Mouse (Mus musculus) kidney, embryonic 14.5 days (tissue): ENCODE data around the gene Sept7. TPM values are rescaled to one million over a fixed set of nuclear protein-coding genes. Genes with fewer than 3 reads are reported as not detected.
"Not testable (repeated sequence)": the region's sequence is repeated elsewhere in the genome, so short reads cannot be mapped to it uniquely, and the experiment has no call there.

Source experiments
- ATAC-seq: fragments of 200-750 bp; cut with Nextera tagmentation; 2 replicates; pipeline ENCODE4 v1.8.0; 2017; ENCODE audit warnings: moderate number of reproducible peaks, mild to moderate bottlenecking, moderate TSS enrichment, moderate library complexity; ENCODE audit not compliant: low FRiP score, low TSS enrichment
- H3K27ac ChIP-seq: fragments of 300-500 bp; sonication (generic); 2 replicates; pipeline ENCODE4 v1.5.1; 2014; ENCODE audit warnings: low read depth, mild to moderate bottlenecking, low read length, moderate library complexity, mixed read lengths
- H3K27me3 ChIP-seq: fragments of 300-500 bp; sonication (generic); 2 replicates; pipeline ENCODE4 v1.6.1; 2014; ENCODE audit warnings: mild to moderate bottlenecking, low read length; ENCODE audit not compliant: control insufficient read depth, insufficient read depth
- H3K36me3 ChIP-seq: fragments of 300-500 bp; sonication (generic); 2 replicates; pipeline ENCODE4 v1.6.1; 2014; ENCODE audit warnings: low read length, mixed read lengths; ENCODE audit not compliant: control insufficient read depth, insufficient read depth
- H3K4me1 ChIP-seq: fragments of 300-500 bp; sonication (generic); 2 replicates; pipeline ENCODE4 v1.6.1; 2014; ENCODE audit warnings: low read length, mixed read lengths; ENCODE audit not compliant: control insufficient read depth, insufficient read depth
- H3K4me2 ChIP-seq: fragments of 300-500 bp; sonication (generic); replicated peaks from 2 replicates; pipeline ENCODE4 v1.6.1; 2014; ENCODE audit warnings: low read depth, mild to moderate bottlenecking, low read length
- H3K4me3 ChIP-seq: fragments of 300-500 bp; sonication (generic); 2 replicates; pipeline ENCODE4 v1.5.1; 2014; ENCODE audit warnings: mild to moderate bottlenecking, low read length
- H3K9ac ChIP-seq: fragments of 300-500 bp; sonication (generic); 2 replicates; pipeline ENCODE4 v1.6.1; 2014; ENCODE audit warnings: low read depth, mild to moderate bottlenecking, low read length, moderate library complexity
- H3K9me3 ChIP-seq: fragments of 300-500 bp; sonication (generic); 2 replicates; pipeline ENCODE4 v1.6.1; 2016; ENCODE audit warnings: low read length; ENCODE audit not compliant: control insufficient read depth
- WGBS: fragments of 180-500 bp; shearing (Covaris S2); extraction: QIAGEN DNeasy Blood & Tissue Kit; methylation state at CpG from one replicate; pipeline ENCODE4 v1.1.7; 2014; 5-methylcytosine and 5-hydroxymethylcytosine counted together
- polyA plus RNA-seq: library from polyadenylated mRNA; unstranded; fragments of >200 nt; fragmentation: Nextera tagmentation; extraction: Ambion mirVana; gene quantifications from 2 replicates; pipeline ENCODE4 v1.2.1, GENCODE M21; 2014

Sept7 gene
- polyA plus RNA-seq, 1 experiment from 2014 or later = 318 TPM

GRCm38 (mm10) chr9:25224959-25225358 is 27.3 kb upstream of the Sept7 start:
- no peaks in the 10 kb centered on the region for H3K9me3 ChIP-seq
- no peak overlapping the region for H3K4me2 ChIP-seq
- no peak overlapping the region for H3K9ac ChIP-seq
- WGBS = 85% methylated on average over 4 of the region's 4 CpGs
- ATAC-seq = no peak
- no peak overlapping the region for H3K27ac ChIP-seq
- H3K4me3 ChIP-seq = no peak overlapping the region
- H3K36me3 ChIP-seq = no peaks in the 10 kb centered on the region
- H3K4me1 ChIP-seq = no peaks in the 10 kb centered on the region
- H3K27me3 ChIP-seq = no peaks in the 10 kb centered on the region

- Histone ChIP-seq H3K27ac (no peak overlapping the region), H3K9ac (no peak overlapping the region), H3K4me1 (no peaks in the 10 kb centered on the region), H3K9me3 (no peaks in the 10 kb centered on the region), H3K36me3 (no peaks in the 10 kb centered on the region), H3K4me2 (no peak overlapping the region), H3K27me3 (no peaks in the 10 kb centered on the region), H3K4me3 (no peak overlapping the region)
- no peak for ATAC-seq
- WGBS = 89% methylated on average over 6 of the region's 6 CpGs
These were observed 22.5 kb upstream of the Sept7 start for GRCm38 (mm10) chr9:25229740-25230139.

- no peaks in the 10 kb centered on the region for H3K36me3 ChIP-seq
- H3K9ac ChIP-seq = no peak overlapping the region
- H3K9me3 ChIP-seq = no peaks in the 10 kb centered on the region
- H3K4me3 ChIP-seq = no peak overlapping the region
- ATAC-seq = no peak
- no peaks in the 10 kb centered on the region for H3K4me1 ChIP-seq
- no peak overlapping the region for H3K27ac ChIP-seq
- 91% methylated on average over 10 of the region's 10 CpGs for WGBS
- H3K4me2 ChIP-seq = no peak overlapping the region
- no peaks in the 10 kb centered on the region for H3K27me3 ChIP-seq
These were observed 21.8 kb upstream of the Sept7 start for GRCm38 (mm10) chr9:25230213-25231039.

GRCm38 (mm10) chr9:25241065-25241464 is 11.2 kb upstream of the Sept7 start:
- H3K4me3 ChIP-seq = no peak overlapping the region
- H3K9ac ChIP-seq = no peak overlapping the region
- no peak for ATAC-seq
- no peak overlapping the region for H3K4me2 ChIP-seq
- no peaks in the 10 kb centered on the region for H3K27me3 ChIP-seq
- no peaks in the 10 kb centered on the region for H3K4me1 ChIP-seq
- WGBS = 85% methylated on average over 3 of the region's 3 CpGs
- H3K27ac ChIP-seq = no peak overlapping the region
- no peaks in the 10 kb centered on the region for H3K9me3 ChIP-seq
- H3K36me3 ChIP-seq = no peaks in the 10 kb centered on the region

GRCm38 (mm10) chr9:25241783-25242182 is 10.5 kb upstream of the Sept7 start:
- H3K27me3 ChIP-seq, H3K36me3 ChIP-seq, ATAC-seq, H3K27ac ChIP-seq, H3K4me3 ChIP-seq, H3K9ac ChIP-seq, H3K4me1 ChIP-seq, H3K4me2 ChIP-seq, H3K9me3 ChIP-seq: not testable (repeated sequence)
- 88% methylated on average over 5 of the region's 5 CpGs for WGBS

- no peaks in the 10 kb centered on the region for H3K9me3 ChIP-seq
- no peak for ATAC-seq
- H3K9ac ChIP-seq = no peak overlapping the region
- H3K4me3 ChIP-seq = no peak overlapping the region
- H3K4me1 ChIP-seq = no peaks in the 10 kb centered on the region
- no peak overlapping the region for H3K4me2 ChIP-seq
- H3K36me3 ChIP-seq = no peaks in the 10 kb centered on the region
- 87% methylated on average over 3 of the region's 3 CpGs for WGBS
- H3K27ac ChIP-seq = no peak overlapping the region
- no peaks in the 10 kb centered on the region for H3K27me3 ChIP-seq
These were observed 10.0 kb upstream of the Sept7 start for GRCm38 (mm10) chr9:25242266-25242665.

GRCm38 (mm10) chr9:25243926-25244657 is 8.1 kb upstream of the Sept7 start:
- Histone ChIP-seq H3K9ac (no peak overlapping the region), H3K27ac (no peak overlapping the region), H3K4me1 (no peaks in the 10 kb centered on the region), H3K9me3 (no peaks in the 10 kb centered on the region), H3K4me2 (no peak overlapping the region), H3K27me3 (no peaks in the 10 kb centered on the region), H3K4me3 (no peak overlapping the region), H3K36me3 (no peaks in the 10 kb centered on the region)
- no peak for ATAC-seq
- WGBS = 61% methylated on average over 4 of the region's 4 CpGs

- no peak overlapping the region for H3K9ac ChIP-seq
- no peak overlapping the region for H3K4me2 ChIP-seq
- H3K4me3 ChIP-seq = no peak overlapping the region
- H3K9me3 ChIP-seq = no peaks in the 10 kb centered on the region
- ATAC-seq = no peak
- WGBS = 89% methylated on average over 4 of the region's 4 CpGs
- H3K27ac ChIP-seq = no peak overlapping the region
- H3K36me3 ChIP-seq = no peaks in the 10 kb centered on the region
- no peaks in the 10 kb centered on the region for H3K4me1 ChIP-seq
- no peaks in the 10 kb centered on the region for H3K27me3 ChIP-seq
These were observed 7.1 kb upstream of the Sept7 start for GRCm38 (mm10) chr9:25245125-25245524.

GRCm38 (mm10) chr9:25246508-25246907 is 5.7 kb upstream of the Sept7 start:
- 90% methylated on average over 3 of the region's 3 CpGs for WGBS
- H3K27me3 ChIP-seq = no peaks in the 10 kb centered on the region
- H3K4me3 ChIP-seq = no peak overlapping the region
- no peak overlapping the region for H3K9ac ChIP-seq
- no peak for ATAC-seq
- H3K4me1 ChIP-seq = 0 out of 2 replicates have a peak, but pooled peaks cover 3% of the 10 kb centered on the region
- no peaks in the 10 kb centered on the region for H3K9me3 ChIP-seq
- no peak overlapping the region for H3K27ac ChIP-seq
- no peaks in the 10 kb centered on the region for H3K36me3 ChIP-seq
- no peak overlapping the region for H3K4me2 ChIP-seq
